Mouse (Mus musculus): Measurements from ENCODE around the gene B3galt4. TPM values are rescaled to one million over a fixed set of nuclear protein-coding genes. Genes with fewer than 3 reads are reported as not detected.
"Not testable (repeated sequence)": the region's sequence is repeated elsewhere in the genome, so short reads cannot be mapped to it uniquely, and the experiment has no call there.

Gene B3galt4
- total RNA-seq, 4 experiments from 2014 or later: 0.89 to 2.6 (median 1.6) TPM

GRCm38 (mm10) chr17:33904835-33905234, 46.5 kb downstream of the B3galt4 start, which contains the start of gene Platr17:
TSS of gene Platr17 (plus strand) at chr17:33905135.
- not testable (repeated sequence) for DNase-seq (ENCODE audit: low spot score)

GRCm38 (mm10) chr17:33903911-33904651, 47.2 kb downstream of the B3galt4 start:
- not testable (repeated sequence) for DNase-seq (ENCODE audit: low spot score)

GRCm38 (mm10) chr17:33902491-33902890, 48.8 kb downstream of the B3galt4 start:
- no peak for DNase-seq (ENCODE audit: low spot score)

GRCm38 (mm10) chr17:33902079-33902478, 49.2 kb downstream of the B3galt4 start:
- no peak for DNase-seq (ENCODE audit: low spot score)

- DNase-seq (ENCODE audit: low spot score): no peak
These were observed 49.6 kb downstream of the B3galt4 start for GRCm38 (mm10) chr17:33901653-33902052.

- no peak for DNase-seq (ENCODE audit: low spot score)
These were observed 50.3 kb downstream of the B3galt4 start for GRCm38 (mm10) chr17:33900989-33901314.

- no peak for DNase-seq (ENCODE audit: low spot score)
These were observed 50.9 kb downstream of the B3galt4 start for GRCm38 (mm10) chr17:33900281-33900988.

Other genes with a start within 250 kb of the B3galt4 start
- gene March2, start 232.8 kb downstream of the B3galt4 start, total RNA-seq (2022): 100 to 1,000 TPM; 126 to 160 (median 136) TPM
- 100 to 1,000 TPM; 248 to 275 (median 267) TPM for gene Rab11b, start 191.0 kb downstream of the B3galt4 start, total RNA-seq (2022)
- 1 to 10 TPM; 2.9 to 9.8 (median 8.3) TPM for gene Angptl4, start 169.7 kb downstream of the B3galt4 start, total RNA-seq (2022)
- gene Kank3, start 141.0 kb downstream of the B3galt4 start, total RNA-seq (2022): 10 to 100 TPM; 44.4 to 64.9 (median 51.3) TPM
- gene Rps28, start 126.9 kb downstream of the B3galt4 start, total RNA-seq (2022): 100 to 1,000 TPM; 691 to 822 (median 750) TPM
- 100 to 1,000 TPM; 676 to 749 (median 700) TPM for gene Ndufa7, start 126.9 kb downstream of the B3galt4 start, total RNA-seq (2022)
- gene Cd320, start 108.4 kb downstream of the B3galt4 start, total RNA-seq (2022): 10 to 100 TPM; 28.9 to 33.6 (median 33.2) TPM
- gene Gm7029, start 77.7 kb downstream of the B3galt4 start, total RNA-seq (2022): not detected
- gene Kifc1, start 60.8 kb downstream of the B3galt4 start, total RNA-seq (2022): 1 to 10 TPM in 1 of 4 experiments, under 1 TPM in 3; 0.31 to 1.9 (median 0.51) TPM
- not detected for gene Platr17, start 46.4 kb downstream of the B3galt4 start, total RNA-seq (2022)
- gene Daxx, start 42.1 kb downstream of the B3galt4 start, total RNA-seq (2022): 10 to 100 TPM; 11.5 to 16.2 (median 13.7) TPM
- gene Tapbp, start 35.6 kb downstream of the B3galt4 start, total RNA-seq (2022): 100 to 1,000 TPM in 2 of 4 experiments, 10 to 100 TPM in 2; 96.8 to 113 (median 105) TPM
- gene Zbtb22, start 35.6 kb downstream of the B3galt4 start, total RNA-seq (2022): 10 to 100 TPM; 18.1 to 21.0 (median 19.3) TPM
- gene Rgl2, start 21.9 kb downstream of the B3galt4 start, total RNA-seq (2022): 10 to 100 TPM; 29.8 to 35.1 (median 34.1) TPM
- 10 to 100 TPM; 62.7 to 82.9 (median 71.1) TPM for gene Pfdn6, start 11.1 kb downstream of the B3galt4 start, total RNA-seq (2022)
- gene Wdr46, start 10.8 kb downstream of the B3galt4 start, total RNA-seq (2022): 10 to 100 TPM; 10.1 to 12.8 (median 11.6) TPM
- 10 to 100 TPM; 35.6 to 45.0 (median 41.6) TPM for gene Vps52, start 4.3 kb upstream of the B3galt4 start, total RNA-seq (2022)
- gene Rps18, start 4.5 kb upstream of the B3galt4 start, total RNA-seq (2022): 100 to 1,000 TPM; 373 to 430 (median 408) TPM
- gene H2-K1, start 48.9 kb upstream of the B3galt4 start, total RNA-seq (2022): 100 to 1,000 TPM; 111 to 163 (median 123) TPM
- gene Ring1, start 73.2 kb upstream of the B3galt4 start, total RNA-seq (2022): 10 to 100 TPM; 11.9 to 18.1 (median 14.1) TPM
- 100 to 1,000 TPM; 134 to 149 (median 137) TPM for gene H2-Ke6, start 76.6 kb upstream of the B3galt4 start, total RNA-seq (2022)
- gene Slc39a7, start 80.2 kb upstream of the B3galt4 start, total RNA-seq (2022): 10 to 100 TPM; 64.1 to 79.1 (median 73.2) TPM
- 10 to 100 TPM; 33.4 to 46.3 (median 42.3) TPM for gene Rxrb, start 80.3 kb upstream of the B3galt4 start, total RNA-seq (2022)
- gene Col11a2, start 87.9 kb upstream of the B3galt4 start, total RNA-seq (2022): 1 to 10 TPM in 3 of 4 experiments, under 1 TPM in 1; 0.87 to 1.3 (median 1.2) TPM
- under 1 TPM in 2 of 4 experiments, not detected in 2; 0.25 to 0.28 TPM for gene H2-Oa, start 140.9 kb upstream of the B3galt4 start, total RNA-seq (2022)
- 1 to 10 TPM; 2.2 to 3.9 (median 3.7) TPM for gene H2-DMa, start 168.1 kb upstream of the B3galt4 start, total RNA-seq (2022)
- gene Brd2, start 171.1 kb upstream of the B3galt4 start, total RNA-seq (2022): 10 to 100 TPM; 61.0 to 75.7 (median 69.8) TPM
- 1 to 10 TPM in 2 of 4 experiments, under 1 TPM in 2; 0.65 to 1.1 (median 0.97) TPM for gene H2-DMb2, start 191.8 kb upstream of the B3galt4 start, total RNA-seq (2022)
- gene H2-DMb1, start 201.6 kb upstream of the B3galt4 start, total RNA-seq (2022): 1 to 10 TPM; 1.8 to 3.0 (median 2.4) TPM
- 1 to 10 TPM; 4.4 to 5.6 (median 4.7) TPM for gene Tap1, start 236.1 kb upstream of the B3galt4 start, total RNA-seq (2022)
- 10 to 100 TPM in 2 of 4 experiments, 1 to 10 TPM in 2; 6.9 to 12.9 (median 8.7) TPM for gene Psmb9, start 236.3 kb upstream of the B3galt4 start, total RNA-seq (2022)
- 10 to 100 TPM; 10.7 to 15.1 (median 12.8) TPM for gene Psmb8, start 246.2 kb upstream of the B3galt4 start, total RNA-seq (2022)